Mouse (Mus musculus) forebrain, embryonic 14.5 days (tissue): ENCODE measurements at regions not wholly inside any gene's neighbourhood (a gene's known extent, or its start where the extent isn't known, plus 50 kb on each side); places are given as distances from the start of the nearest gene placed in this dataset.

Source experiments
- ATAC-seq: fragments of 200-750 bp; cut with Nextera tagmentation; 2 replicates; pipeline ENCODE4 v1.8.0; 2017; ENCODE audit warnings: mild to moderate bottlenecking, moderate library complexity
- DNase-seq: peaks from one replicate; pipeline ENCODE4 v3.0.0-alpha.2; 2015; ENCODE audit warnings: low spot score
- H3K27ac ChIP-seq: fragments of 300-500 bp; sonication (generic); 2 replicates; pipeline ENCODE4 v1.5.1; 2014; ENCODE audit warnings: low read depth, mild to moderate bottlenecking, control low read depth, low read length, moderate library complexity
- H3K27me3 ChIP-seq: fragments of 300-500 bp; sonication (generic); replicated peaks from 2 replicates; pipeline ENCODE4 v1.6.1; 2014; ENCODE audit warnings: low read length, control low read depth, mixed read lengths; ENCODE audit not compliant: control insufficient read depth, insufficient read depth
- H3K36me3 ChIP-seq: fragments of 300-500 bp; sonication (generic); 2 replicates; pipeline ENCODE4 v1.6.1; 2014; ENCODE audit warnings: low read length, control low read depth; ENCODE audit not compliant: control insufficient read depth, insufficient read depth
- H3K4me1 ChIP-seq: fragments of 300-500 bp; sonication (generic); 2 replicates; pipeline ENCODE4 v1.6.1; 2014; ENCODE audit warnings: antibody characterized with exemption, low read length, control low read depth; ENCODE audit not compliant: control insufficient read depth, insufficient read depth
- H3K4me2 ChIP-seq: fragments of 300-500 bp; sonication (generic); 2 replicates; pipeline ENCODE4 v1.6.1; 2014; ENCODE audit warnings: mild to moderate bottlenecking, control low read depth, low read length
- H3K4me3 ChIP-seq: fragments of 300-500 bp; sonication (generic); 2 replicates; pipeline ENCODE4 v1.5.1; 2014; ENCODE audit warnings: low read depth, low read length, control low read depth
- H3K9ac ChIP-seq: fragments of 300-500 bp; sonication (generic); 2 replicates; pipeline ENCODE4 v1.6.1; 2014; ENCODE audit warnings: mild to moderate bottlenecking, low read length, control low read depth, moderate library complexity
- H3K9me3 ChIP-seq: fragments of 300-500 bp; sonication (generic); replicated peaks from 2 replicates; pipeline ENCODE4 v1.6.1; 2016; ENCODE audit warnings: low read length, control low read depth, mixed read lengths; ENCODE audit not compliant: control insufficient read depth
- WGBS: fragments of 180-500 bp; shearing (Covaris S2); extraction: QIAGEN DNeasy Blood & Tissue Kit; methylation state at CpG from one replicate; pipeline ENCODE4 v1.1.7; 2014; 5-methylcytosine and 5-hydroxymethylcytosine counted together

GRCm38 (mm10) chr15:67036341-67036740 lies 535.6 kb upstream of the Lrrc6 start:
- Histone ChIP-seq H3K9ac (no peak overlapping the region), H3K9me3 (no peaks in the 10 kb centered on the region), H3K4me3 (no peak overlapping the region), H3K27ac (no peak overlapping the region), H3K4me2 (no peak overlapping the region), H3K4me1 (peaks cover 3% of the 10 kb centered on the region; the same call in 1 of the 2 replicates), H3K36me3 (no peaks in the 10 kb centered on the region), H3K27me3 (no peaks in the 10 kb centered on the region)
- ATAC-seq, result no peak
- no peak for DNase-seq
- WGBS, result 78% methylated on average over 2 of the region's 2 CpGs

- Histone ChIP-seq H3K9ac (no peak overlapping the region), H3K36me3 (no peaks in the 10 kb centered on the region), H3K4me3 (no peak overlapping the region), H3K9me3 (no peaks in the 10 kb centered on the region), H3K27me3 (no peaks in the 10 kb centered on the region), H3K4me2 (no peak overlapping the region), H3K27ac (no peak overlapping the region), H3K4me1 (no peaks in the 10 kb centered on the region)
- 71% methylated on average over 2 of the region's 2 CpGs for WGBS
- ATAC-seq, result no peak
- DNase-seq, result no peak
Measured at GRCm38 (mm10) chr15:67033936-67034335, 533.2 kb upstream of the Lrrc6 start.

GRCm38 (mm10) chr15:67031866-67032526 lies 531.3 kb upstream of the Lrrc6 start:
- Histone ChIP-seq H3K9ac (no peak overlapping the region), H3K36me3 (no peaks in the 10 kb centered on the region), H3K4me3 (no peak overlapping the region), H3K4me1 (no peaks in the 10 kb centered on the region), H3K27me3 (no peaks in the 10 kb centered on the region), H3K4me2 (no peak overlapping the region), H3K9me3 (no peaks in the 10 kb centered on the region), H3K27ac (no peak overlapping the region)
- ATAC-seq (0 out of 2 replicates have a peak, but pooled peaks have one; percentile 10), DNase-seq (no peak)
- 85% methylated on average over 11 of the region's 11 CpGs for WGBS

- Histone ChIP-seq H3K27me3 (no peaks in the 10 kb centered on the region), H3K4me3 (no peak overlapping the region), H3K27ac (no peak overlapping the region), H3K4me1 (no peaks in the 10 kb centered on the region), H3K9me3 (no peaks in the 10 kb centered on the region), H3K9ac (no peak overlapping the region), H3K4me2 (no peak overlapping the region), H3K36me3 (no peaks in the 10 kb centered on the region)
- ATAC-seq (no peak), DNase-seq (no peak)
- WGBS, result 93% methylated on average over 1 of the region's 1 CpGs
Measured at GRCm38 (mm10) chr15:67030975-67031374, 530.3 kb upstream of the Lrrc6 start.

DNA sequence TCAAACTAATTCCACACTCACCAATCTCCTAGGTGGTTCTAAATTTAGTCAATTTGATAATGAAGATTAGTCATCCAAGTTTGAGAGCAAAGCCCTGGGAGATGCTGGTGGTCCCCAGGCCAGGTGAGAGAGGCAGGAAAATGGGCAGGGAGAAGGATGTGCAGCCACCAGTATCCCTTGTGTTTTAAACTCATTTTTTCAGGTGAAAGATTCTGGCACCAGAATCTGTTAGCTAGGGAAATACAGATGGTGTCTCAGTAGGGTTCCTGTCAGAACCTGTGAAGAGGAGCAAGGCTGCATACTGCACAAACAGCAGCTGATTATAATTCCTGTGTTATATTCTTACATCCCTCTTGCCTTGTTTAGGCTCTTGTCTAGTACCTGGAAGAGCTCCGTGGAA lies 527.5 kb upstream of the Lrrc6 start:
- Histone ChIP-seq H3K27ac (no peak overlapping the region), H3K9ac (no peak overlapping the region), H3K27me3 (no peaks in the 10 kb centered on the region), H3K4me2 (no peak overlapping the region), H3K4me3 (no peak overlapping the region), H3K9me3 (0 out of 2 replicates have a peak, but pooled peaks cover under 1% of the 10 kb centered on the region), H3K36me3 (no peaks in the 10 kb centered on the region), H3K4me1 (no peaks in the 10 kb centered on the region)
- WGBS, result 82% methylated on average over 1 of the region's 1 CpGs
- no peak for ATAC-seq
- DNase-seq, result no peak

DNA sequence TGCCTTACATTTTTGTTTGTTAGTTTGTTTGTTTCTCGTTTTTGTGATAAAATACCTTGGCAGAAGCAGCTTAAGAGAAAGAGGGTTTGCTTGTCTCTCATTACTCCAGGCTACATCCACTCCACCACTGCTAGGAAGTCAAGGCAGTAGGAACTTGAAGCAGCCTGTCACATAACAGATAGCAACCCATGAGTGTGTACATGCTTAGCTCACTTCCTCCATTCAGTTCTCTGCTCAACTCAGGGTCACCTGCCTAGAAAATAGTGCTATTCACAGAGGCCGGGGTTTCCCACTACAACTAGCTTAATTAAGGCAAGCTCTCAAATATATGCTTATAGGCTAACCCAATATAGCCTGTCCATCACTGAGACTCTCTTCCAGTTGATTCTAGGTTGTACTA lies 527.0 kb upstream of the Lrrc6 start:
- ATAC-seq, result no peak
- Histone ChIP-seq H3K4me1 (no peaks in the 10 kb centered on the region), H3K4me3 (no peak overlapping the region), H3K27me3 (no peaks in the 10 kb centered on the region), H3K27ac (no peak overlapping the region), H3K4me2 (no peak overlapping the region), H3K36me3 (no peaks in the 10 kb centered on the region), H3K9ac (no peak overlapping the region), H3K9me3 (0 out of 2 replicates have a peak, but pooled peaks cover 2% of the 10 kb centered on the region)
- no peak for DNase-seq
- 78% methylated on average over 2 of the region's 2 CpGs for WGBS

GRCm38 (mm10) chr15:67025746-67026145 lies 525.0 kb upstream of the Lrrc6 start:
- 97% methylated on average over 4 of the region's 4 CpGs for WGBS
- DNase-seq (no peak), ATAC-seq (no peak)
- Histone ChIP-seq H3K27me3 (no peaks in the 10 kb centered on the region), H3K9me3 (0 out of 2 replicates have a peak, but pooled peaks cover 4% of the 10 kb centered on the region), H3K36me3 (no peaks in the 10 kb centered on the region), H3K4me1 (no peaks in the 10 kb centered on the region), H3K27ac (no peak overlapping the region), H3K4me3 (no peak overlapping the region), H3K4me2 (no peak overlapping the region), H3K9ac (no peak overlapping the region)

DNA sequence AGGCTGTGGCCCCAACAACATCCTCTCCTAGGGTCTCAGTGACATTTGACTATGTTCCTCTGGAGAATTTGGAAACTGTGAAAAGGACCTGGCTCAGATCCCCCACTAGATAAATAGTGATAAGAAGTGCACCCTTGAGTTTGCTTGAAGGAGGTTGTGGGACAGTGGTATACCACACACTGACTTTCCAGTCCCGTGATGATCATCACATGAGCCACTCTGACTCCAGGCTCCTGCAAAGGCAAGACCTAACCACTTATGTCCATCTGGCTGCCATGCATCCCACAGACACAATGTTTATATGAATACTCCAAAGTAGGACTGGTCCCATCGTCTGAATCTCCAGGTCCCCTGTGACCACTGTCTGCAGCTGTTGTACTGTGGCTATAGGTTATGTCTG lies 523.7 kb upstream of the Lrrc6 start:
- Histone ChIP-seq H3K27ac (no peak overlapping the region), H3K27me3 (no peaks in the 10 kb centered on the region), H3K4me3 (no peak overlapping the region), H3K36me3 (no peaks in the 10 kb centered on the region), H3K4me2 (no peak overlapping the region), H3K9me3 (0 out of 2 replicates have a peak, but pooled peaks cover 4% of the 10 kb centered on the region), H3K4me1 (no peaks in the 10 kb centered on the region), H3K9ac (no peak overlapping the region)
- DNase-seq, result no peak
- ATAC-seq, result no peak
- 89% methylated on average over 2 of the region's 2 CpGs for WGBS

DNA sequence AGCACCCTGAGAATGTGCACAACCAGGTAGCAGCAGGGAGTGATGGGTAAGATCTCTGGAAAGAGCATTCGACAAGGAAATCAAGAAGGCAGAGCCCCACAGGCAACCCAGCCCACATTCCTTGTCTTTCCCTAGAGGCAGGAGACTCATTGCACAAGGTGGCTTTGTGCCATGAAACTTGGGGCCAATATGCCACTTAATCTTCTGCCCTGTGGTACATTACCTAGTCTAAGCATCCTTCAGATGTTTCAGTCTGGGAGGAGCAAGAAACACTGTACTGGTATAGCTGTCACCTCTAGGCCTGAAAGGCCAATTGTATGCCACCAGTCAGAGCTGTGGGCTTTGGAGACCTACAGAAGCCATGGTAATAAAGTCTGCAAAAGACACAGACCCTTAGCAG lies 522.4 kb upstream of the Lrrc6 start:
- Histone ChIP-seq H3K36me3 (no peaks in the 10 kb centered on the region), H3K4me2 (no peak overlapping the region), H3K4me3 (no peak overlapping the region), H3K27ac (no peak overlapping the region), H3K9me3 (0 out of 2 replicates have a peak, but pooled peaks cover 4% of the 10 kb centered on the region), H3K4me1 (no peaks in the 10 kb centered on the region), H3K27me3 (no peaks in the 10 kb centered on the region), H3K9ac (no peak overlapping the region)
- 83% methylated on average over 1 of the region's 1 CpGs for WGBS
- no peak for DNase-seq
- no peak for ATAC-seq
